Mouse (Mus musculus): ENCODE results near the gene Gm17482.
"Not testable (repeated sequence)": the region's sequence is repeated elsewhere in the genome, so short reads cannot be mapped to it uniquely, and the experiment has no call there.

Gene Gm17482

GRCm38 (mm10) chr6:115227043-115227442 lies at the start of gene Gm17482:
TSS of gene Gm17482 (plus strand) at chr6:115227343.
- no peak for ATAC-seq (ENCODE audit: low TSS enrichment)

GRCm38 (mm10) chr6:115178826-115179225 lies 48.3 kb upstream of the Gm17482 start:
- ATAC-seq (ENCODE audit: low TSS enrichment) = no peak

- ATAC-seq (ENCODE audit: low TSS enrichment) = peak; percentile 68
These were observed 46.0 kb upstream of the Gm17482 start for GRCm38 (mm10) chr6:115181094-115181493.

GRCm38 (mm10) chr6:115191111-115191510 lies 36.0 kb upstream of the Gm17482 start:
- ATAC-seq (ENCODE audit: low TSS enrichment) = no peak

GRCm38 (mm10) chr6:115200753-115201152 lies 26.4 kb upstream of the Gm17482 start:
- no peak for ATAC-seq (ENCODE audit: low TSS enrichment)

GRCm38 (mm10) chr6:115203029-115203428 lies 24.1 kb upstream of the Gm17482 start:
- no peak for ATAC-seq (ENCODE audit: low TSS enrichment)

- ATAC-seq (ENCODE audit: low TSS enrichment) = peak; percentile 87
These were observed 17.0 kb upstream of the Gm17482 start for GRCm38 (mm10) chr6:115210187-115210586.

GRCm38 (mm10) chr6:115210820-115211219 lies 16.3 kb upstream of the Gm17482 start:
- no peak for ATAC-seq (ENCODE audit: low TSS enrichment)

- ATAC-seq (ENCODE audit: low TSS enrichment) = no peak
These were observed 14.8 kb upstream of the Gm17482 start for GRCm38 (mm10) chr6:115212132-115212903.

- ATAC-seq (ENCODE audit: low TSS enrichment) = no peak
These were observed 14.0 kb upstream of the Gm17482 start for GRCm38 (mm10) chr6:115213129-115213528.

- peak; percentile 92 for ATAC-seq (ENCODE audit: low TSS enrichment)
These were observed 5.9 kb upstream of the Gm17482 start for GRCm38 (mm10) chr6:115221215-115221641.

- no peak for ATAC-seq (ENCODE audit: low TSS enrichment)
These were observed 1.6 kb upstream of the Gm17482 start for GRCm38 (mm10) chr6:115225519-115225918.

- peak; percentile 56; the same call in 1 of the 2 replicates for ATAC-seq (ENCODE audit: low TSS enrichment)
These were observed 386 bp downstream of the Gm17482 start for GRCm38 (mm10) chr6:115227529-115227928.

- no peak for ATAC-seq (ENCODE audit: low TSS enrichment)
These were observed 3.4 kb downstream of the Gm17482 start for GRCm38 (mm10) chr6:115230557-115230956.

GRCm38 (mm10) chr6:115231836-115232235 lies 4.7 kb downstream of the Gm17482 start:
- no peak for ATAC-seq (ENCODE audit: low TSS enrichment)

GRCm38 (mm10) chr6:115232562-115232961 lies 5.4 kb downstream of the Gm17482 start:
- ATAC-seq (ENCODE audit: low TSS enrichment) = no peak

- no peak for ATAC-seq (ENCODE audit: low TSS enrichment)
These were observed 11.2 kb downstream of the Gm17482 start for GRCm38 (mm10) chr6:115238031-115239027.

- peak; percentile 83 for ATAC-seq (ENCODE audit: low TSS enrichment)
These were observed 12.2 kb downstream of the Gm17482 start for GRCm38 (mm10) chr6:115239335-115239734.

GRCm38 (mm10) chr6:115240431-115240830 lies 13.3 kb downstream of the Gm17482 start:
- ATAC-seq (ENCODE audit: low TSS enrichment) = not testable (repeated sequence)

- ATAC-seq (ENCODE audit: low TSS enrichment) = no peak
These were observed 14.1 kb downstream of the Gm17482 start for GRCm38 (mm10) chr6:115241131-115241699.

- ATAC-seq (ENCODE audit: low TSS enrichment) = no peak
These were observed 14.8 kb downstream of the Gm17482 start for GRCm38 (mm10) chr6:115241939-115242338.

GRCm38 (mm10) chr6:115244222-115244621 lies 17.1 kb downstream of the Gm17482 start:
- ATAC-seq (ENCODE audit: low TSS enrichment) = no peak

All from frontal cortex, adult (tissue).